Mouse (Mus musculus) brain, embryonic 14.5 days (tissue): ENCODE measurements at regions not wholly inside any gene's neighbourhood (a gene's known extent, or its start where the extent isn't known, plus 50 kb on each side); places are given as distances from the start of the nearest gene placed in this dataset.

Experiments
- CTCF ChIP-seq: fragments of 200-500 bp; IDR thresholded peaks from 2 replicates; pipeline ENCODE4 v1.5.1; 2012; ENCODE audit warnings: inconsistent platforms, mild to moderate bottlenecking, moderate library complexity, borderline replicate concordance; ENCODE audit not compliant: insufficient read depth, insufficient read length; ENCODE audit errors: extremely low read depth
- POLR2A ChIP-seq: fragments of 200-500 bp; IDR thresholded peaks from 2 replicates; pipeline ENCODE4 v1.6.1; 2012; ENCODE audit warnings: mild to moderate bottlenecking, inconsistent platforms, borderline replicate concordance; ENCODE audit not compliant: poor library complexity, insufficient read depth, insufficient read length, severe bottlenecking; ENCODE audit errors: extremely low read depth

- TF ChIP-seq POLR2A (no peak), CTCF (no peak)
Observed at GRCm38 (mm10) chr15:43399821-43400220, 3265.7 kb downstream of the 9330182O14Rik start.
